Mouse (Mus musculus): ENCODE data around the gene Cldn17. TPM values are rescaled to one million over a fixed set of nuclear protein-coding genes. Genes with fewer than 3 reads are reported as not detected.

Cldn17 gene
- not detected in 3 replicates for total RNA-seq (2017)

DNA sequence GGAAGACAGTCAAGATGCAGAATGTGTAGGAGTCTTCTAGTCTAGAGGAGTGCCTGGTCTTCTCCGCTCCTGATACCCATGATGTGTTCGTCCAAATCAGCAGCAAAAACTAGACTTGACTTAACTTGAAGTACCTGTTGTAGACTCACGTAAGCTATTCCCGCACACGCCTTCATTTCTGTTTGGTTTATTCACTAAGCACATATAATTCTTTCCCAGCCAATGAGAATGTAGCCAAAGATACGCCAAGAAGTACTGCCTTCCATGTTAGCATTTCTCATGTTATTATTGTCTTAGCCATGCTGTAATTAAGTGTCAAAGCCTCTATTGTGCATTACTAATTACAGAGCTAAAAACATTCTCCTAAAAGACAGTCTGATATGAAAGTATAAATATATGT, at the start of gene Cldn17:
Gene Cldn17 (minus strand): TSS at position 101 of the 400 bp plus-strand sequence.
- ATAC-seq (replicated peaks; ENCODE audit: insufficient number of reproducible peaks, low FRiP score, low TSS enrichment, poor library complexity, severe bottlenecking): no peak

DNA sequence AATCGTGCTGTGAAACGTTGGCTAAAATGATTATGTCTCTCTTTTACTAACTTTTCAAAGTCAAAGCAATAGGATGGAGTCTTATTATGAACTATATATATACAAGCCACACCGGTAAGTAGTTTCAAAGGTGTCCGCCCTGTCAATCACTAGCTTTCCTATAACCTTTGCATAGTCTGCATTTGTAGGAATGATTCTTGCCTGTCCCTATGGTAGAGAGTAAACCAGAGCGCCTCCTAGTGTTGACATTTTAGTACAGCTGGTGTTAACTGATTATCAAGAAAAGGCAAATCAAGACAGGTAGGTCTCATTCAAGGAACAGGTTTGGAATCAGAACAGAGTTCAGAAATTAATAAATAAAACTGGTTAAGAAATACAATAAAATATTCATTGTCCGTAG, 35.7 kb upstream of the Cldn17 start:
- no peak for ATAC-seq (replicated peaks; ENCODE audit: insufficient number of reproducible peaks, low FRiP score, low TSS enrichment, poor library complexity, severe bottlenecking)

DNA sequence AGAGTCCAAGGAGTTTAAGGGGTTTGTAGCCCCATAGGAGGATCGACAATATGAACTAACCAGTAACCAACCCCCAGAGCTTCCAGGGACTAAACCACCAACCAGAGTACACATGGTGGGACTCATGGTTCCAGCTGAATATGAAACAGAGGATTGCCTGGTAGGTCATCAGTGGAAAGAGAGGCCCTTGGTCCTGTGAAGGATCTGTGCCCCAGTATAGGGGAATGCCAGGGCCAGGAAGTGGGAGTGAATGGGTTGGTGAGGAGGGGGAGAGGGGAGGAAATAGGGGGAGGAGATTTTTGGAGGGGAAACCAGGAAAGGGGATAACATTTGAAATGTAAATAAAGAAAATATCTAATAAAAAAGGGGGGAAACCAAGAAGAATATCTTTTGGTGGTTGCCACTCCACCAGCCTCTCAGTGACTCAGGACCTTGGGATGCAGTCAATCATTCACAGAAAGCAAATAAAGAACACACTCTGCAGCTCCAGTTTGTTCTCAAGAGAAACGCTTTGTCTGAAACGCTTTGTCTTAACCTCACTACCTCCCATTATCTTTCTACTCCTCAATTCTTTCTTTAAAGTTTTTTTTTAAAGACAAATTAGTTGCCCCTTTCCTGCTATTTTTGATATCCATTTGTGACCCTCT, 33.2 kb upstream of the Cldn17 start:
- no peak for ATAC-seq (replicated peaks; ENCODE audit: insufficient number of reproducible peaks, low FRiP score, low TSS enrichment, poor library complexity, severe bottlenecking)

DNA sequence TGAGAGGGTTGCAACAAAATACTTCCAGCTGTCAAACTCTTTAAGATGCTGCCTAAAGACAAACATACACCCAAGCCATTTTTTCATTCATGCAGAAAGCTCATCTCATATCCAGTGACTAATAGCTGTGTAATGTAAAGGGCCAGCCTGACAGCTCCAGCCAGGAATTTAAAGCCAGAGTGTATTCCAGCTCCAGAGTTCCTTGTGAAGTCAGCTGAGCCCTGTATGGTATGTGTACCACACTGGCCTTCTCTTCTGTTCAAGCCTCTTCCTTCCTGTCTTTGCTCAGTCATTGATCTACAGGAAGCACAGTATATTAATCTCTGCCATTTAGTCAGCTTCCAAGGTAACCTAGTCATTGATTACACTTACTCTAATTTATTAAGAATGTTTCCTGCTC, 4.6 kb upstream of the Cldn17 start:
- ATAC-seq (replicated peaks; ENCODE audit: insufficient number of reproducible peaks, low FRiP score, low TSS enrichment, poor library complexity, severe bottlenecking): no peak

DNA sequence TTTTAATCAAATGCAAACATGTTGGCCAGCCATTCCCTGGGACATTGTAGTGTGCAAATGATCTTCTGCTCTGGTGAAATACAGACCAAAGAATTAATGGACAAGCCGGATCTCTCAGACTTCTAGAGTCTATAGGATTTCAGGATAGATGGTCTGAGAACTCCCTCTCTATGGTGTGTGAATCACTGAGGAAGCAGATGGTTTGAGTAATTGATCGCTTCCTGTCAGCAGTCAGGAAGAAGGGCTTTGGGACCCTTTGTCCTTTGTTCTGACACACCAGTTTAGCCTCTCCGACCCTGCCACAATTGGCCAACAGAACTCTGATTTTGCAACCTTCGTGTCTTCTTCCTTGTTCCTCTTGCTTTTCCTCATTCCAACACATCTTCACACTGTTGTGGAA, 1.4 kb upstream of the Cldn17 start:
- no peak for ATAC-seq (replicated peaks; ENCODE audit: insufficient number of reproducible peaks, low FRiP score, low TSS enrichment, poor library complexity, severe bottlenecking)

DNA sequence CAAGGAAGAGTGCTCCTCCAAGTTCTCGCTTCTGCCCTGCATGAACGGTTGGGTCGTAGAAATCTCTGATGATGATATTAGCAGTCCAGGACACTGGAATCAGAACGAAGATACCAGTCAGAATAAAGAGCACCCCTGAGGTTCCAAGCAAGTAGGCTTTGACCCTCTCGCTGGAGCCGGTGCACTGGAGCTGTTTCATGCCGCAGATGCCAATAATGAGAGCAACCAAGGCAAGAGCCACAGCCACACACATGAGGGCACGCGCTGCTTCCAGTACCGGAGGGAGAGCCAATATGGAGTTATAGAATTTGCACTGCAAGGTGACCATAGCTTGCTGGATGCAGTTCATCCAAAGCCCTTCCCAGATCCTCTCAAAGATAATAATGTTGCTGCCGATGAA, 440 bp downstream of the Cldn17 start:
- ATAC-seq (replicated peaks; ENCODE audit: insufficient number of reproducible peaks, low FRiP score, low TSS enrichment, poor library complexity, severe bottlenecking): no peak

DNA sequence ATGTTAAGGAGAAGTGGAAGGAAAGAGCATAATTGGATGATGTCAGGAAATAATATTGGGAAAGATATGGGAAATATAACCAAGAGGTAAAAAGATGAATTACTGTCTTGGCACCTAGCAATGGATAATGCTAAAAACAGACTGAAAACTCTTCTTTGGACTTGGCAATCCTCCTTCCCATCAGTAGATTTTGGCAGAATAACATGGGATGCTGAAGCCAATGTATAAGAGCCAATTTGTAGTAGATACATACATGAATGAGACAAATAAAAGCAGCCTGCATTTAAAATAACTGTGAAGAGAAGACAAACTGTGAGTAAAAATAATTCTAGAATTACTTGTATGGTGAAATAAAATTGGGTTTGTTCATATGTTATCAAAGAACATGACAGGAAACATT, 18.7 kb downstream of the Cldn17 start:
- no peak for ATAC-seq (replicated peaks; ENCODE audit: insufficient number of reproducible peaks, low FRiP score, low TSS enrichment, poor library complexity, severe bottlenecking)

DNA sequence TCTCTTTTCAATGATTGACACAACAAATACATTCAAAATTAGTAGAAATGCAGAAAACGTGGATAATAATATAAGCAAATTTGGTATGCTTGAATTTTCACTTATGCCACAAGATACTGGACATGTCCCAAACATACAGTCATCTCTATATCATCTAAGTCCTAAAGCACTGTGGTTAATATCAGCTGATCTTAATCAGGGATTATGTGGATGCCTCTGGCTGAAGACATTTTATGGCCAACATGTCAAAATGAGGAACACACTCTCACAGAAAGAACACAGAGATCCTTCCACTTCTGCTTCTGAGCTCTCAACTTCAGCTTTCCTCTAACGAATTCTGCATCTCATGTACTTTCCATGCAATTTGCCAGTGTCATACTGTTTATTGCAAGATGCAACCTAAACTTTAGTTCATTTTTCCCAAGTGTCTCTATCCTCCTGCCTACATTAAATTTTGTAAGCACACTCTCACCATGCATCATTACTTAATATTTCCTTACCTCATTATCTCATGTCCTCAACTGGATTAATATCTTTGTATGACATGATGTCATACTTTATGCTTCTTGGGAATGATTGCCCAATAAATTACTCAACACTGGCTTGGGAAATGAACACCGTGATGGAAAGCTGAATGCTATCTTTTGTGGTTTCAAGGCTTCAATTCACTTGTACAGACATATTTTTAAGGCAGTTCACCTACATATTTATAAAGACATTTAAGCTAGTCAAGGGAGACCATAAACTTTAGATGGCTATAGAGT, 26.6 kb downstream of the Cldn17 start:
- no peak for ATAC-seq (replicated peaks; ENCODE audit: insufficient number of reproducible peaks, low FRiP score, low TSS enrichment, poor library complexity, severe bottlenecking)

DNA sequence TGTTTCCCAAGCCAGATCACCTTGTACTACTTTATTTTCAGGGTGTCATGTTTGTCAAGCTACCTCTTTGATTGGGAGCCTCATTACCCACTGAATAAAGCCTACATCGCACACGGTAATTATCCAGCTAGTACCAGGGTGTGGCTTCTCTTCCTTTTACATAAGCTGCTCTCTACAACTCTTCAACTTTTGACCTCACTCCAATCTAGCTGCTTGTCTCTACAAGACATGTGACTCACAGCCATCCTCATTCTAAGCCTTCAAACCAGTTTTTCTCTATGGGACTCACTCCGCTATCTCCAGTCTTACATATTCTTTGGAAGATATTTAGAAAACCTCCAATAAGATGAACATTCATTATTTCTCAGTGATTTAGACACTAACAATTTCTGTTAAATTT, 43.5 kb downstream of the Cldn17 start:
- ATAC-seq (replicated peaks; ENCODE audit: insufficient number of reproducible peaks, low FRiP score, low TSS enrichment, poor library complexity, severe bottlenecking): no peak

Other genes with a start within 250 kb of the Cldn17 start
- not detected in 3 replicates for gene Grik1, start 216.7 kb downstream of the Cldn17 start, total RNA-seq (2017)
- gene Cldn8, start 56.2 kb upstream of the Cldn17 start, total RNA-seq (2017): not detected in 3 replicates
- gene Krtap24-1, start 105.3 kb upstream of the Cldn17 start, total RNA-seq (2017): not detected in 3 replicates
- not detected in 3 replicates for gene 2310079G19Rik, start 120.7 kb upstream of the Cldn17 start, total RNA-seq (2017)
- gene Krtap26-1, start 140.8 kb upstream of the Cldn17 start, total RNA-seq (2017): not detected in 3 replicates
- not detected in 3 replicates for gene Krtap27-1, start 164.7 kb upstream of the Cldn17 start, total RNA-seq (2017)
- not detected in 3 replicates for gene 2310061N02Rik, start 201.0 kb upstream of the Cldn17 start, total RNA-seq (2017)
- gene Krtap13-1, start 221.9 kb upstream of the Cldn17 start, total RNA-seq (2017): not detected in 3 replicates
- gene Krtap13, start 244.7 kb upstream of the Cldn17 start, total RNA-seq (2017): not detected in 3 replicates